Mouse (Mus musculus): Measurements from ENCODE around the gene Opn1sw. TPM values are rescaled to one million over a fixed set of nuclear protein-coding genes. Genes with fewer than 3 reads are reported as not detected.

Opn1sw gene
- polyA plus RNA-seq, 1 experiment from 2014 or later, result 0.87 TPM

DNA sequence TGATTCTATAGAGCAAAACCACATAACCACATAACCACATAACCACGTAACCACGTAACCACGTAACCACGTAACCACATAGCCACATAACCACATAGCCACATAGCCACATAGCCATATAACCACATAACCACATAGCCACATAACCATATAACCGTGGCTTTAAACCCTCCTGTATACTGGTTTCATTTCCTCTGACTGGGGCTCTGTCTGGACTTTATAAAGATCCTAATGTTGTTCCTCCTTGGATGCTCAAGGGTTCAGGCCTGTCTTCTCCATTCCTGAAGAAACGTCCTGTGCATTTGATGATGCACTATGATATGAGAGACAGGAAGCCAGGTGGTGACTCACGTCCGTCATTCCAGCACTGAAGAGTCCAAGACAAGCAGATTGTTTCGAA, 61.3 kb downstream of the Opn1sw start:
- H3K9ac ChIP-seq (ENCODE audit: low read depth, low read length), result no peak overlapping the region
- no peak overlapping the region for H3K4me2 ChIP-seq (replicated peaks; ENCODE audit: low read depth, low read length)
- no peaks in the 10 kb centered on the region for H3K36me3 ChIP-seq (ENCODE audit: control insufficient read depth, insufficient read depth, low read length)
- H3K27me3 ChIP-seq (ENCODE audit: control insufficient read depth, insufficient read depth, low read length), result no peaks in the 10 kb centered on the region
- H3K9me3 ChIP-seq (ENCODE audit: control insufficient read depth, low read length), result no peaks in the 10 kb centered on the region
- H3K4me3 ChIP-seq (ENCODE audit: low read length), result no peak overlapping the region
- WGBS, result 87% methylated on average over 9 of the region's 9 CpGs
- no peak overlapping the region for H3K27ac ChIP-seq (ENCODE audit: low read depth, low read length)
- no peaks in the 10 kb centered on the region for H3K4me1 ChIP-seq (ENCODE audit: control insufficient read depth, insufficient read depth, low read length)
- ATAC-seq (ENCODE audit: low FRiP score, low TSS enrichment), result no peak

Small RNA genes within 50 kb of the gene (microRNA-seq; reads per million reads assigned to microRNA genes)
- gene Gm26220, result not detected
- not detected for gene Gm44354

Other genes starting within 250 kb of the Opn1sw start
- 65.1 and 65.8 TPM in 2 replicates for gene Rbm28, start 223.5 kb downstream of the Opn1sw start, polyA plus RNA-seq (2014; fragmentation: Nextera tagmentation; extraction: Ambion mirVana)
- gene Prrt4, start 208.9 kb downstream of the Opn1sw start, polyA plus RNA-seq (2014; fragmentation: Nextera tagmentation; extraction: Ambion mirVana), result 0.96 and 1.4 TPM in 2 replicates
- 26.3 and 41.7 TPM in 2 replicates for gene Impdh1, start 172.1 kb downstream of the Opn1sw start, polyA plus RNA-seq (2014; fragmentation: Nextera tagmentation; extraction: Ambion mirVana)
- 32.1 and 43.2 TPM in 2 replicates for gene Hilpda, start 116.0 kb downstream of the Opn1sw start, polyA plus RNA-seq (2014; fragmentation: Nextera tagmentation; extraction: Ambion mirVana)
- gene Fam71f2, start 108.9 kb downstream of the Opn1sw start, polyA plus RNA-seq (2014; fragmentation: Nextera tagmentation; extraction: Ambion mirVana), result 0.27 TPM in 1 of 2 replicates, not detected in the other
- 0.19 TPM in 1 of 2 replicates, not detected in the other for gene Fam71f1, start 69.3 kb downstream of the Opn1sw start, polyA plus RNA-seq (2014; fragmentation: Nextera tagmentation; extraction: Ambion mirVana)
- 195 and 382 TPM in 2 replicates for gene Calu, start 40.4 kb downstream of the Opn1sw start, polyA plus RNA-seq (2014; fragmentation: Nextera tagmentation; extraction: Ambion mirVana)
- 22.8 and 30.3 TPM in 2 replicates for gene Ccdc136, start 7.8 kb upstream of the Opn1sw start, polyA plus RNA-seq (2014; fragmentation: Nextera tagmentation; extraction: Ambion mirVana)
- gene Flnc, start 44.8 kb upstream of the Opn1sw start, polyA plus RNA-seq (2014; fragmentation: Nextera tagmentation; extraction: Ambion mirVana), result 5.5 and 8.3 TPM in 2 replicates
- 248 and 309 TPM in 2 replicates for gene Atp6v1f, start 79.2 kb upstream of the Opn1sw start, polyA plus RNA-seq (2014; fragmentation: Nextera tagmentation; extraction: Ambion mirVana)
- gene Atp6v1fnb, start 83.0 kb upstream of the Opn1sw start, polyA plus RNA-seq (2014; fragmentation: Nextera tagmentation; extraction: Ambion mirVana), result 0.49 TPM in 1 of 2 replicates, not detected in the other
- gene Kcp, start 119.5 kb upstream of the Opn1sw start, polyA plus RNA-seq (2014; fragmentation: Nextera tagmentation; extraction: Ambion mirVana), result 30.0 and 32.8 TPM in 2 replicates
- 4.5 and 5.0 TPM in 2 replicates for gene Irf5, start 138.2 kb upstream of the Opn1sw start, polyA plus RNA-seq (2014; fragmentation: Nextera tagmentation; extraction: Ambion mirVana)
- 58.8 and 104 TPM in 2 replicates for gene Tnpo3, start 221.4 kb upstream of the Opn1sw start, polyA plus RNA-seq (2014; fragmentation: Nextera tagmentation; extraction: Ambion mirVana)